Mouse (Mus musculus) limb, embryonic 11.5 days (tissue): Measurements from ENCODE around the gene Gon4l. TPM values are rescaled to one million over a fixed set of nuclear protein-coding genes. Genes with fewer than 3 reads are reported as not detected.
"Not testable (repeated sequence)": the region's sequence is repeated elsewhere in the genome, so short reads cannot be mapped to it uniquely, and the experiment has no call there.

ENCODE experiments used
- ATAC-seq: fragments of 200-750 bp; cut with Nextera tagmentation; 2 replicates; pipeline ENCODE4 v1.8.0; 2017; ENCODE audit warnings: low read depth; ENCODE audit not compliant: insufficient number of reproducible peaks, low FRiP score, low TSS enrichment
- DNase-seq: peaks from one replicate; pipeline ENCODE4 v3.0.0-alpha.2; 2015; ENCODE audit warnings: low spot score
- H3K27ac ChIP-seq: fragments of 300-500 bp; sonication (generic); replicated peaks from 2 replicates; pipeline ENCODE4 v1.5.1; 2014; ENCODE audit warnings: low read depth, mild to moderate bottlenecking, low read length
- H3K27me3 ChIP-seq: fragments of 300-500 bp; sonication (generic); 2 replicates; pipeline ENCODE4 v1.6.1; 2014; ENCODE audit warnings: mild to moderate bottlenecking, low read length, mixed read lengths; ENCODE audit not compliant: control insufficient read depth, insufficient read depth
- H3K36me3 ChIP-seq: fragments of 300-500 bp; sonication (generic); 2 replicates; pipeline ENCODE4 v1.6.1; 2014; ENCODE audit warnings: mild to moderate bottlenecking, low read length, moderate library complexity, mixed read lengths; ENCODE audit not compliant: control insufficient read depth, insufficient read depth
- H3K4me1 ChIP-seq: fragments of 300-500 bp; sonication (generic); 2 replicates; pipeline ENCODE4 v1.6.1; 2014; ENCODE audit warnings: low read length, mixed read lengths; ENCODE audit not compliant: control insufficient read depth, insufficient read depth
- H3K4me2 ChIP-seq: fragments of 300-500 bp; sonication (generic); 2 replicates; pipeline ENCODE4 v1.6.1; 2014; ENCODE audit warnings: low read depth, mild to moderate bottlenecking, moderate library complexity; ENCODE audit not compliant: severe bottlenecking
- H3K4me3 ChIP-seq: fragments of 300-500 bp; sonication (generic); 2 replicates; pipeline ENCODE4 v1.5.1; 2014; ENCODE audit warnings: low read depth, low read length
- H3K9ac ChIP-seq: fragments of 300-500 bp; sonication (generic); 2 replicates; pipeline ENCODE4 v1.6.1; 2014; ENCODE audit warnings: mild to moderate bottlenecking, low read length
- H3K9me3 ChIP-seq: fragments of 300-500 bp; sonication (generic); 2 replicates; pipeline ENCODE4 v1.6.1; 2016; ENCODE audit warnings: low read length; ENCODE audit not compliant: control insufficient read depth
- WGBS: fragments of 180-500 bp; shearing (Covaris S2); extraction: QIAGEN DNeasy Blood & Tissue Kit; methylation state at CpG from one replicate; pipeline ENCODE4 v1.1.7; 2014; 5-methylcytosine and 5-hydroxymethylcytosine counted together
- polyA plus RNA-seq: library from polyadenylated mRNA; unstranded; fragments of >200 nt; fragmentation: Nextera tagmentation; extraction: Ambion mirVana; gene quantifications from 2 replicates; pipeline ENCODE4 v1.2.1, GENCODE M21; 2014

Gon4l gene
- 16.6 and 17.9 TPM in 2 replicates for polyA plus RNA-seq

DNA sequence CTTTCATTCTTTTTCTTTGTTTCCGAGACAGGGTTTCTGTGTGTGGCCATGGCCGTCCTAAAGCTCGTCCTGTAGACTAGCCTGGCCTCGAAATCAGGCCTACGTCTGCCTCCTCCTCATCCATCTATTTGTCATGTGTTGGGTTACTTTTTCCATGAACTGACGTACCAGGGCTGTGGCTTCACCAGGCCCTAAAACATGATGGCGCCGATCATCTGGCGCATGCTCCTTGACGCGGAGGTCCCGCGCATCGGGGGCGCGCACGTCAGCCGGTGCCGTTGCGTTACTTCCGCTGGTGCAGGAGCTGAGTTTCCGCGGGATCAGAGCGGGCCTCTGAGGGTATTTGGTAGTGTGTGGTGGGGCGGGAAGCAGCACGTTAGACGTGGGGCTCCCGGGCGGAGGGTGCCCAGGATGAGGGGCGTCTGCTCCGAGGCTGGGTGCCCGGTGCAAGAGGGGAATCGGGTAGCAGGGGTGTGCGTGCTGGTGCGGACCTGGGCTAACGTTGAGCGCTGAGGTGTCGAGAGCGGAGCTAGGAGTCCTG, at the start of gene Gon4l:
Gon4l (plus strand) TSS at position 281 of the 541 bp plus-strand sequence.
- H3K27ac ChIP-seq, H3K9ac ChIP-seq, H3K36me3 ChIP-seq, H3K27me3 ChIP-seq, H3K4me1 ChIP-seq, H3K9me3 ChIP-seq: not testable (repeated sequence)
- peak within 1 kb of the TSS; percentile 30 for H3K4me3 ChIP-seq
- peak within 1 kb of the TSS; percentile 33; the same call in 1 of the 2 replicates for H3K4me2 ChIP-seq
- DNase-seq: peak; percentile 60
- ATAC-seq: peak; percentile 68; the same call in 1 of the 2 replicates
- 4% methylated on average over 24 of the region's 39 CpGs for WGBS

DNA sequence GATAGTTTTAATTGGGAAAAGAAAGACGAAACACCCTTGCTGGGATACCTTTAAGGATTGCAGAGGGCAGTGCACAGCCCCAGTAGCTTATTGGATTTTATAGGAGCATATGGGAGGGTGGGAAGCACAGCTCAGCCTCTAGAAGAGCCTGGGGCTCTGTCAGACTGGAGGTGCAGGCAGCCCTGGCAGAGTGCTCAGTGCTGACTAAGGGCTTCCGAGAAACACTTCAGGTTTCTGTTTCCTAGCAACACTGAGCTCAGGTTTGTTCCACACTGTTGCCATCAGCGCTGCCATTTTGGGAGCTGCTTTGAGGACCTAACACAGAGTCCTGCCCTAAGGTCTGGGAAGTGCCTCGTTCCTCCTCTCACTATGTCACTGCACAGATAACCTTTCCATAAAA, 48.7 kb upstream of the Gon4l start:
- WGBS: 85% methylated on average over 1 of the region's 4 CpGs
- not testable (repeated sequence) for ATAC-seq, H3K9ac ChIP-seq

DNA sequence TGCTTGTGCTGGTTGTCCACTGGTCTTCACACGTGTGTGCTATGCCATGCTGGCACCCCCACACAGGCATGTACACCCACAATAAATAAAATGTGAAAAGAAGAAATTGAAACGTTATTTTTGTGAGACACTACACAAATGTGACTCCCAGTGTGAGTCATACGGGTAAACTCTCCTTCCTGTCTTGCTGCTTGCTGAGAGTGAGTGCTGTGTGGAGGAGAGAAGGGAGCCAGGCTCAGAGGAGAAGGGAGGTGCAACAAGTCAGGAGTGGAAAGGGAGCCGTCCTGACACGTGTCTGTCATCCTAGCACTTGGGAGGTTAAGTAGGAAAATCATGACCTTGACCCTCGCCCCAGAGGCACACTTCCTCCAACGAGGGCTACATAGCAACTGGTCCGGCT, 48.2 kb upstream of the Gon4l start:
- not testable (repeated sequence) for H3K36me3 ChIP-seq, H3K9ac ChIP-seq, H3K4me2 ChIP-seq, ATAC-seq, H3K27me3 ChIP-seq, H3K9me3 ChIP-seq, H3K4me1 ChIP-seq, DNase-seq, H3K27ac ChIP-seq, H3K4me3 ChIP-seq
- no CpG with 5 or more reads among the region's 8 CpGs for WGBS

More for the DNA sequence above, 48.7 kb upstream of the Gon4l start:
- H3K4me1 ChIP-seq, H3K9me3 ChIP-seq, H3K27me3 ChIP-seq, H3K4me3 ChIP-seq, H3K36me3 ChIP-seq, DNase-seq, H3K27ac ChIP-seq, H3K4me2 ChIP-seq: not testable (repeated sequence)

DNA sequence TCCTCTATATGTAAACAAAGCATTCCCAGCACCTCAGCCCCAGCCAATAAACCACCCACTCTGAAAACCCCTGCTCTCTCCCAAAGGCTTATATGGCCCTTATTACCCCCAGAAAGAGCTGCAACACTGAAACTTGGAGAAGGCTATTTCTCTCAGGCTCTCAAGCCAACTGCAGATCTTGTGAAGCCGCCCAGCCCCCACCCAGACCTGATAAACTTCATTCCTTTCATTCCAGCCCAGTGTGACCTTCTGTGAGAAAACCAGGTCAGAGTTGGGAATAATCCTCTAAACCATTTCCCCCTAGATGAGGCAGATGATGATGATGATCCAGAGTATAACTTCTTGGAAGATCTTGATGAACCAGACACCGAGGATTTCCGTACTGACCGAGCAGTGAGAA, 47.0 kb upstream of the Gon4l start:
- WGBS: no CpG with 5 or more reads among the region's 4 CpGs

DNA sequence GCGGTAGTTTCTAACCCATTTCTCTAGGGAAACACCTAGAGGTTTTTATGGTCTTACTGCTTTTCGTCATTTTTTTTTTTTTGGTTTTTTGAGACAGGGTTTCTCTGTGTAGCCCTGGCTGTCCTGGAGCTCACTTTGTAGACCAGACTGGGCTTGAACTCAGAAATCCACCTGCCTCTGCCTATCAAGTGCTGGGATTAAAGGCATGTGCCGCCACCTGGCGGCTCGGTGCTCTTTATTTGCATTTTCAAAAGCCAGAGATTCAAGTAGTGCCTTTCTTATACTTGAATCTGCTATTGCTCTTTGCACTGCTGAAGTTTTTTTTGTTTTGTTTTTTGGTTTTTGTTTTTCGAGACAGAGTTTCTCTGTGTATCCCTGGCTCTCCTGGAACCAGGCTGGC, 37.5 kb upstream of the Gon4l start:
- not testable (repeated sequence) for H3K4me3 ChIP-seq, H3K9ac ChIP-seq, H3K4me1 ChIP-seq, H3K4me2 ChIP-seq, H3K27me3 ChIP-seq, H3K27ac ChIP-seq, H3K9me3 ChIP-seq, H3K36me3 ChIP-seq, ATAC-seq, DNase-seq
- 92% methylated on average over 6 of the region's 6 CpGs for WGBS

More for the DNA sequence above, 47.0 kb upstream of the Gon4l start:
- not testable (repeated sequence) for ATAC-seq, DNase-seq, H3K27me3 ChIP-seq, H3K27ac ChIP-seq, H3K9me3 ChIP-seq, H3K36me3 ChIP-seq, H3K9ac ChIP-seq, H3K4me3 ChIP-seq, H3K4me1 ChIP-seq, H3K4me2 ChIP-seq

DNA sequence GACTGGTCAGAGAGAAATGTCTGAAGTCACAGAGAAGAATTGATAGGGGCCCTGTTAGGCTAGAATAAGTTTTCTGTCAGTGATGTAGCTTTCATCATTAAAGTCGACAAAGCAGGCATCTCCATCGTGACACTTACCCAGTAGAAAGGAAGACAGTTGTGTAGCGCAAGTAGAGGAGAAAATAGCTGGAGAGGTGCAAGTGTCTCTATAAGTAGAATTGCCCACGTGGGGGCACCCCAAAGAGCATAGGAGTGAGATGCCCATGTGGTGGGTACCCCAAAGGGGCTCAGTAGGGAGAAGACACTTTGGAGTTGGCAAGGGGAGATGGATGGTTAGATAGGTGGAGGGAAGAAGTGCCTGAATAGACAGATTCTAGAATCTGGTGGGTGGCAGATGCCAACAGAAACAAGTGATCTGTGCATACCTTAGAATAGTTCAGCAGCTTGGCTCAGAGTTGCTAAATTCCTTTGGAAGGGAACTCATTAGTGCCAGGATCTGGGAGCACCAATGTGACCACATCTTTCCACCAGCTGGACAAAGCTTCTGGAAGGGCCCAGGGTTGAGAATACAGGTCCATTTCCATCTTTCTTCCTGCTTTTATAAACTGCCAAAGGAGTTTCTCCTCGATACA, 31.0 kb upstream of the Gon4l start:
- Histone ChIP-seq H3K9ac (no peak overlapping the region), H3K4me1 (no peaks in the 10 kb centered on the region), H3K4me3 (no peak overlapping the region), H3K9me3 (no peaks in the 10 kb centered on the region), H3K4me2 (no peak overlapping the region), H3K27me3 (no peaks in the 10 kb centered on the region), H3K36me3 (no peaks in the 10 kb centered on the region), H3K27ac (no peak overlapping the region)
- no peak for DNase-seq
- whole genome bisulfite sequencing: 90% methylated on average over 5 of the region's 5 CpGs
- no peak for ATAC-seq

DNA sequence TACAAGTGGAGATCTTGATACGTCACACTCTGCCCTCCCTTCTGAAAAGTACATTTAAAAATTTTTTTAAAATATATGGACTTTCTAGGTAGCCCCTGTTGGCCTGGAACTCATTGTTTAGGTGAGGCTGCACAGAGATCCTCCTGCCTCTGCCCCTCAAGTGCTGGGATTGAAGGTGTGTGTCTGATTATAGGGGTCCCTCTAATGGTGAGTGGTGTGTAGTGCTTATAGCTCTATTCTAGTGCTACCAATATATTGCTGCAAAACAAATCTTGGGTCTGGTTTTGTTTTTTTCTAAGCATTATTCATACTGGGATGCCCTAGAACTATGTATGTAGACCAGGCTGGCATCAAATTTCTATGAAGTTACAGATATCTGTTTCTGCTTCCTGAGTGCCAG, 9.3 kb upstream of the Gon4l start:
- no peak overlapping the region for H3K9ac ChIP-seq
- H3K36me3 ChIP-seq: no peaks in the 10 kb centered on the region; the same call in 1 of the 2 replicates
- H3K27me3 ChIP-seq: no peaks in the 10 kb centered on the region
- no peak overlapping the region for H3K4me3 ChIP-seq
- ATAC-seq: no peak
- H3K4me2 ChIP-seq: no peak overlapping the region
- WGBS: 83% methylated on average over 1 of the region's 1 CpGs
- H3K9me3 ChIP-seq: no peaks in the 10 kb centered on the region
- no peak overlapping the region for H3K27ac ChIP-seq
- no peak for DNase-seq
- H3K4me1 ChIP-seq: no peaks in the 10 kb centered on the region

DNA sequence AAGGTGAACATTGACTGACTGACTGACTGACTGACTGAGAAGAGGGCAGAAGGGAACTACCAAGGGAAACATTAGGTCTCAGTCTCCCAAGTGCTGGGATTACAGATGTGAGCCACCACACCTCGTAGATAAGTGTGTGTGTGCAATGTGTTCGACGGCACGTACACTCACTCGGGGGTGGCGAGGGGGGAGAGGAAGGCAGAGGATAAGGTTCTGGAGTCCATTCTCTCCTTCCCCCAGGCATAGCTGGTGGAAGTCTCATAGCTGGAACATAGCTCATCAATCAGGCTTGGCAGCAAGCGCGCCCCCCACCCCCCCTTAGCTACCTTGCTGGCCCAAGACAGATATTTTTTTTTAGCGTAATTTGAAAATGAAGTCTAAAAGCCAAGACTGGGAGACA, 7.8 kb upstream of the Gon4l start:
- DNase-seq: no peak
- no peak overlapping the region for H3K27ac ChIP-seq
- H3K4me3 ChIP-seq: no peak overlapping the region
- no peaks in the 10 kb centered on the region for H3K9me3 ChIP-seq
- no peaks in the 10 kb centered on the region for H3K27me3 ChIP-seq
- H3K4me2 ChIP-seq: no peak overlapping the region
- no peak overlapping the region for H3K9ac ChIP-seq
- ATAC-seq: no peak
- no peaks in the 10 kb centered on the region for H3K4me1 ChIP-seq
- 95% methylated on average over 9 of the region's 9 CpGs for WGBS
- H3K36me3 ChIP-seq: no peaks in the 10 kb centered on the region; the same call in 1 of the 2 replicates
